Mouse (Mus musculus): ENCODE results near the gene Kcnk1.

GRCm38 (mm10) chr8:125985364-125985763, 9.6 kb upstream of the Kcnk1 start:
- no peak for TF ChIP-seq CTCF (IDR thresholded peaks at IDR 0.05; ENCODE audit: low read depth, low read length)
- TF ChIP-seq POLR2A (IDR thresholded peaks at IDR 0.05; ENCODE audit: extremely low read depth, insufficient read depth, low read length): no peak
